Mouse (Mus musculus): Measurements from ENCODE around the gene Mst1r. TPM values are rescaled to one million over a fixed set of nuclear protein-coding genes. Genes with fewer than 3 reads are reported as not detected.

The Mst1r gene
- polyA plus RNA-seq, 1 experiment from 2014 or later = 0.33 TPM

- no peak overlapping the region for H3K4me3 ChIP-seq (ENCODE audit: low read depth, low read length)
- H3K36me3 ChIP-seq (ENCODE audit: control insufficient read depth, insufficient read depth, low read length) = no peaks in the 10 kb centered on the region
- no peak overlapping the region for H3K27ac ChIP-seq (ENCODE audit: low read depth, low read length)
- no peaks in the 10 kb centered on the region for H3K27me3 ChIP-seq (ENCODE audit: control insufficient read depth, insufficient read depth, low read length)
- H3K9me3 ChIP-seq (ENCODE audit: control insufficient read depth, low read length) = no peaks in the 10 kb centered on the region
- H3K4me1 ChIP-seq (ENCODE audit: control insufficient read depth, insufficient read depth, low read length) = peaks cover 3% of the 10 kb centered on the region
- ATAC-seq (ENCODE audit: insufficient read depth, low FRiP score, low TSS enrichment) (no peak), DNase-seq (ENCODE audit: low spot score) (no peak)
- H3K4me2 ChIP-seq (ENCODE audit: low read depth) = no peak overlapping the region
- 37% methylated on average over 7 of the region's 7 CpGs for WGBS
- no peak overlapping the region for H3K9ac ChIP-seq (ENCODE audit: low read length)
Observed at GRCm38 (mm10) chr9:107923021-107923420, 16.3 kb downstream of the Mst1r start.

GRCm38 (mm10) chr9:107923956-107924355 lies 17.3 kb downstream of the Mst1r start:
- Histone ChIP-seq H3K36me3 (ENCODE audit: control insufficient read depth, insufficient read depth, low read length) (no peaks in the 10 kb centered on the region), H3K4me2 (ENCODE audit: low read depth) (no peak overlapping the region), H3K9me3 (ENCODE audit: control insufficient read depth, low read length) (no peaks in the 10 kb centered on the region), H3K9ac (ENCODE audit: low read length) (no peak overlapping the region), H3K27ac (ENCODE audit: low read depth, low read length) (no peak overlapping the region), H3K27me3 (ENCODE audit: control insufficient read depth, insufficient read depth, low read length) (no peaks in the 10 kb centered on the region), H3K4me1 (ENCODE audit: control insufficient read depth, insufficient read depth, low read length) (no peaks in the 10 kb centered on the region), H3K4me3 (ENCODE audit: low read depth, low read length) (no peak overlapping the region)
- no peak for ATAC-seq (ENCODE audit: insufficient read depth, low FRiP score, low TSS enrichment)
- WGBS = 46% methylated on average over 6 of the region's 6 CpGs
- no peak for DNase-seq (ENCODE audit: low spot score)

DNA sequence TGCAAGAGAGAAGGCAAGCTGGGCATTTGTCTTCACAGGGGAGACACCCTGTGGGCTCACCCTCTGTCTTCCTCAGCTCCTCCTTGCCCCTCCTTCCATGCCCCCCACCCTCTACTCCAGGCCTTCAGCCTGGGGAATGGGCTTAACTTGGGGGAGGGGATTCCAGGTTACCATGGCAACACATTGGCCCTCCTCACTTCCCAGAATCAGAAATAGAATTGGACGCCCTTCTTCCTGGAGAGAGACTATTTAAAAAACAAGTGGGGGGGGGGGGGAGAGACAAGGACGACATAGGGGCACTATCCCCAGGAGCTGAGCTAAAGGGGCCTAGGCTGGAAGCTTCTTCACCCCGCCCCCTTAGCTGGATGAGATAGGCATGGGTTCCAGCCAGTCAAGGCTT lies 18.6 kb downstream of the Mst1r start:
- H3K4me2 ChIP-seq (ENCODE audit: low read depth) = no peak overlapping the region
- no peak overlapping the region for H3K27ac ChIP-seq (ENCODE audit: low read depth, low read length)
- 27% methylated on average over 3 of the region's 3 CpGs for WGBS
- no peak for ATAC-seq (ENCODE audit: insufficient read depth, low FRiP score, low TSS enrichment)
- no peak for DNase-seq (ENCODE audit: low spot score)
- no peak overlapping the region for H3K9ac ChIP-seq (ENCODE audit: low read length)
- H3K9me3 ChIP-seq (ENCODE audit: control insufficient read depth, low read length) = no peaks in the 10 kb centered on the region
- no peaks in the 10 kb centered on the region for H3K36me3 ChIP-seq (ENCODE audit: control insufficient read depth, insufficient read depth, low read length)
- H3K4me1 ChIP-seq (ENCODE audit: control insufficient read depth, insufficient read depth, low read length) = no peaks in the 10 kb centered on the region
- no peak overlapping the region for H3K4me3 ChIP-seq (ENCODE audit: low read depth, low read length)
- H3K27me3 ChIP-seq (ENCODE audit: control insufficient read depth, insufficient read depth, low read length) = no peaks in the 10 kb centered on the region

DNA sequence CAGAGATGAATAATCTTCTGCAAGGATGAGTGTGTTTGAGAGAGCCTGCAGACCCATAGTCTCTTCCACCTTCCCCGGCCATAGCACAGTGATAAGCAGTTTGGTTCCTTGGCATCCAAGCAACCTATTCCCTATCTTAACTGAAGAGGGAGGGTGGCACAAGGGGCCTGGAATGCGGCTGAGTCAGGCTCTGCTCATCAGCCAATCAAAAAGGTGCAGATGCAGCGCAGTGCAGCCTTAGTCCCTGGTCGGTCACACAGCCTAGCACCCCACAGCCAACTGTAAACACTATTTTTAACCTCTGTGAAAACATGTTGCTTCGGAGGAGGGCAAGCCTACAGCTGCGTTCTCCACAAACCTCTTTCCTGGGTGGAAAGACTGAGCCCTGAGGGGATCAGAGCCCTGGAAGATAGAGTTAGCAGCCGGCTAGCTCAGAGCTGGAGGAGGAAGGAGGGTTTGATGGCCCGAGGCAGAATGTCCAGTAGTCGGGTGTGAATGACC lies 20.3 kb downstream of the Mst1r start:
- Histone ChIP-seq H3K27ac (ENCODE audit: low read depth, low read length) (no peak overlapping the region), H3K4me3 (ENCODE audit: low read depth, low read length) (no peak overlapping the region), H3K9me3 (ENCODE audit: control insufficient read depth, low read length) (no peaks in the 10 kb centered on the region), H3K9ac (ENCODE audit: low read length) (no peak overlapping the region), H3K36me3 (ENCODE audit: control insufficient read depth, insufficient read depth, low read length) (no peaks in the 10 kb centered on the region), H3K4me1 (ENCODE audit: control insufficient read depth, insufficient read depth, low read length) (no peaks in the 10 kb centered on the region), H3K27me3 (ENCODE audit: control insufficient read depth, insufficient read depth, low read length) (no peaks in the 10 kb centered on the region), H3K4me2 (ENCODE audit: low read depth) (no peak overlapping the region)
- DNase-seq (ENCODE audit: low spot score) = no peak
- no peak for ATAC-seq (ENCODE audit: insufficient read depth, low FRiP score, low TSS enrichment)
- 57% methylated on average over 9 of the region's 9 CpGs for WGBS

DNA sequence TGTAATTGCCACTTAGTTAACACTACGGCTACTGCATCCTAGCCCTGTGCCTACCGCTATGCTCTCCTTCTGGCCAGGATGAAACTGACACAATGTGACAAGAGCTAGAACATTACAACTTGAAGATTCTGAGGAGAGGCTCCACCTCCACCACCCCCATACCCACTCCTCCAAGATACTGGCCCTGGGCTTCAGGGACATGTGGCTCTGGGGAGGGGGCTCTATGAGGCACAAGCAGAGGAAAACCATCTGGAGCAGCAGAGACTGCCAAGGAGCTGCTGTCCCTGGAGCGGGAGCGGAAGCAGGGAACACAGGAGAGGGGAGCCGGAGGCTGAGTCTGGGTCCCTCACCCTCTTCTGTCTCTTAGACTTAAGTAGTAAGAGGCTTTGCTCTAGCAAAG lies 21.1 kb downstream of the Mst1r start:
- H3K36me3 ChIP-seq (ENCODE audit: control insufficient read depth, insufficient read depth, low read length) = no peaks in the 10 kb centered on the region
- H3K27ac ChIP-seq (ENCODE audit: low read depth, low read length) = no peak overlapping the region
- no peak overlapping the region for H3K4me3 ChIP-seq (ENCODE audit: low read depth, low read length)
- H3K4me2 ChIP-seq (ENCODE audit: low read depth) = no peak overlapping the region
- WGBS = 91% methylated on average over 5 of the region's 5 CpGs
- no peaks in the 10 kb centered on the region for H3K4me1 ChIP-seq (ENCODE audit: control insufficient read depth, insufficient read depth, low read length)
- ATAC-seq (ENCODE audit: insufficient read depth, low FRiP score, low TSS enrichment) (no peak), DNase-seq (ENCODE audit: low spot score) (no peak)
- H3K9ac ChIP-seq (ENCODE audit: low read length) = no peak overlapping the region
- H3K27me3 ChIP-seq (ENCODE audit: control insufficient read depth, insufficient read depth, low read length) = no peaks in the 10 kb centered on the region
- no peaks in the 10 kb centered on the region for H3K9me3 ChIP-seq (ENCODE audit: control insufficient read depth, low read length)

GRCm38 (mm10) chr9:107928169-107928568 lies 21.5 kb downstream of the Mst1r start, which contains the start of gene Actl11:
Gene Actl11 (plus strand): TSS chr9:107928469.
- no peak within 1 kb of the TSS for H3K9ac ChIP-seq (ENCODE audit: low read length)
- H3K4me3 ChIP-seq (ENCODE audit: low read depth, low read length) = no peak within 1 kb of the TSS
- H3K4me2 ChIP-seq (ENCODE audit: low read depth) = no peak within 1 kb of the TSS
- DNase-seq (ENCODE audit: low spot score) (no peak), ATAC-seq (ENCODE audit: insufficient read depth, low FRiP score, low TSS enrichment) (no peak)
- no peak within 1 kb of the TSS for H3K27ac ChIP-seq (ENCODE audit: low read depth, low read length)
- WGBS = 82% methylated on average over 3 of the region's 3 CpGs
- no peaks in the 10 kb centered on the region for H3K9me3 ChIP-seq (ENCODE audit: control insufficient read depth, low read length)
- H3K36me3 ChIP-seq (ENCODE audit: control insufficient read depth, insufficient read depth, low read length) = no peaks in the 10 kb centered on the region
- H3K27me3 ChIP-seq (ENCODE audit: control insufficient read depth, insufficient read depth, low read length) = no peaks in the 10 kb centered on the region
- no peaks in the 10 kb centered on the region for H3K4me1 ChIP-seq (ENCODE audit: control insufficient read depth, insufficient read depth, low read length)

DNA sequence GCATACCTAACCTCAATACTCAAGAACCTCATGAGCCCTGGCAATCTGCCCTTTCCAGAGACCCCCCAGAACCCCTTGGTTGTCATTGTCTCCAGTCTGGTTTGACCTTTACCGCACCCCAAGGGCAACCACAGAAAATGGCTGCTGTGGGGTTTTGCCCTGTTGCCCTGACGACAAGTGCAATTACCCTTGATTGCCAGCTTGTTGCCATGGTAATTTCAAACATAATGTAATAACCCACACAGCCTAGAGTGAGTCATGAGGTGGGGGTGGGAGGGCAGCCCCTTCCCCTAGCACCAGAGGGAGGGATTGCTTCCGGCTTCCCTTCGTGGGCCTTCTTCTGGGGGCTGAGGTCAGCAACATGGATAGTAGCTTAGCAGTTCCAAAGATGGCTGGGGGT lies 25.5 kb downstream of the Mst1r start:
- H3K4me2 ChIP-seq (ENCODE audit: low read depth) = no peak overlapping the region
- H3K4me1 ChIP-seq (ENCODE audit: control insufficient read depth, insufficient read depth, low read length) = peaks cover 14% of the 10 kb centered on the region
- no peak for ATAC-seq (ENCODE audit: insufficient read depth, low FRiP score, low TSS enrichment)
- H3K9me3 ChIP-seq (ENCODE audit: control insufficient read depth, low read length) = no peaks in the 10 kb centered on the region
- no peak for DNase-seq (ENCODE audit: low spot score)
- no peak overlapping the region for H3K9ac ChIP-seq (ENCODE audit: low read length)
- 57% methylated on average over 4 of the region's 4 CpGs for WGBS
- H3K36me3 ChIP-seq (ENCODE audit: control insufficient read depth, insufficient read depth, low read length) = no peaks in the 10 kb centered on the region
- H3K27ac ChIP-seq (ENCODE audit: low read depth, low read length) = no peak overlapping the region
- no peak overlapping the region for H3K4me3 ChIP-seq (ENCODE audit: low read depth, low read length)
- H3K27me3 ChIP-seq (ENCODE audit: control insufficient read depth, insufficient read depth, low read length) = no peaks in the 10 kb centered on the region; the same call in 1 of the 2 replicates

GRCm38 (mm10) chr9:107934146-107934545 lies 27.5 kb downstream of the Mst1r start:
- Histone ChIP-seq H3K4me1 (ENCODE audit: control insufficient read depth, insufficient read depth, low read length) (peaks cover 14% of the 10 kb centered on the region), H3K4me2 (ENCODE audit: low read depth) (no peak overlapping the region), H3K36me3 (ENCODE audit: control insufficient read depth, insufficient read depth, low read length) (no peaks in the 10 kb centered on the region), H3K9ac (ENCODE audit: low read length) (no peak overlapping the region; the same call in 1 of the 2 replicates), H3K4me3 (ENCODE audit: low read depth, low read length) (no peak overlapping the region), H3K27ac (ENCODE audit: low read depth, low read length) (no peak overlapping the region), H3K27me3 (ENCODE audit: control insufficient read depth, insufficient read depth, low read length) (no peaks in the 10 kb centered on the region; the same call in 1 of the 2 replicates), H3K9me3 (ENCODE audit: control insufficient read depth, low read length) (no peaks in the 10 kb centered on the region)
- no peak for ATAC-seq (ENCODE audit: insufficient read depth, low FRiP score, low TSS enrichment)
- WGBS = 90% methylated on average over 11 of the region's 11 CpGs
- no peak for DNase-seq (ENCODE audit: low spot score)

DNA sequence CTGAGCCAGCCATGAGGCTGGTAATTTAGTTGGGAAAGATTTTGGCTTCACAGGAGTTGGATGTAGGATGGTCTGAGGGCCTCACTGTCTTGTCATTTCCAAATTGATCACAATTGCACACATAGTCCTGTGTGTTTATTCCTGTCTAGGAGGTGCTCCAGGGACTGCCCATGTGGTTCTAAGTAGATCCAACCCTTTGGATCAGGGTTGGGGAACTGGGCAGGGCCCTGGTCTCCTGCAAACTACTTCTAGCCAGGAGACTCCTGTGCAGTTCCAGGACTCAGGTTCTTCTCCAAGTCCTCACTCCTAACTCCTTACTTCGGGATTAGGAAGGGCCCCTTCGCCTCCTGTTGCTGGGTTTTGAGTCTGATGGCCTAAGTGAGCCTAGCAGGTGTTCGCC lies 28.7 kb downstream of the Mst1r start, which contains the start of gene Camkv:
TSS of gene Camkv (plus strand) at position 301 of the 400 bp plus-strand sequence.
- H3K27me3 ChIP-seq (ENCODE audit: control insufficient read depth, insufficient read depth, low read length) = no peaks in the 10 kb centered on the region; the same call in 1 of the 2 replicates
- WGBS = 7% methylated on average over 3 of the region's 3 CpGs
- peak within 1 kb of the TSS; percentile 96 for H3K4me2 ChIP-seq (ENCODE audit: low read depth)
- H3K9me3 ChIP-seq (ENCODE audit: control insufficient read depth, low read length) = no peaks in the 10 kb centered on the region
- peak within 1 kb of the TSS; percentile 51 for H3K4me3 ChIP-seq (ENCODE audit: low read depth, low read length)
- H3K4me1 ChIP-seq (ENCODE audit: control insufficient read depth, insufficient read depth, low read length) = peaks cover 14% of the 10 kb centered on the region
- ATAC-seq (ENCODE audit: insufficient read depth, low FRiP score, low TSS enrichment) (no peak), DNase-seq (ENCODE audit: low spot score) (no peak)
- no peaks in the 10 kb centered on the region for H3K36me3 ChIP-seq (ENCODE audit: control insufficient read depth, insufficient read depth, low read length)
- no peak within 1 kb of the TSS for H3K27ac ChIP-seq (ENCODE audit: low read depth, low read length)
- H3K9ac ChIP-seq (ENCODE audit: low read length) = peak within 1 kb of the TSS; percentile 67

All from neural tube, embryonic 11.5 days (tissue).